Mouse (Mus musculus) G1E (cell line): ENCODE data around the gene Gipc3.

Experiments
- CTCF ChIP-seq: IDR thresholded peaks from 2 replicates; pipeline ENCODE4 v1.5.1; 2012; ENCODE audit warnings: low read depth, low read length, inconsistent platforms, mixed read lengths
- GATA2 ChIP-seq: IDR thresholded peaks from 2 replicates; pipeline ENCODE4 v1.6.1; 2012; ENCODE audit warnings: low read depth, low read length, inconsistent platforms, borderline replicate concordance

GRCm38 (mm10) chr10:81376561-81377361, 33.7 kb upstream of the Gipc3 start:
- TF ChIP-seq CTCF (no peak), GATA2 (no peak)
